Mouse (Mus musculus) stomach, postnatal 0 days (tissue): ENCODE measurements around the gene Plpp2.

Experiments
- CTCF ChIP-seq: IDR thresholded peaks from 2 replicates; pipeline ENCODE4 v1.5.1; 2016; ENCODE audit warnings: antibody characterized with exemption, low read depth, mild to moderate bottlenecking, moderate library complexity
- EP300 ChIP-seq: optimal IDR thresholded peaks from 2 replicates; pipeline ENCODE3; 2016; ENCODE audit warnings: antibody characterized with exemption

- TF ChIP-seq CTCF (no peak), EP300 (no peak)
These were observed 40.8 kb upstream of the Plpp2 start for GRCm38 (mm10) chr10:79574350-79574749.
